Mouse (Mus musculus) urinary bladder, postnatal 4 days (tissue): ENCODE results near the gene Ubap1l.
A peak's percentile ranks its signal among the peaks of the same experiment; 100 is the strongest.

Experiments
- DNase-seq, 2 experiments: peaks; one replicate each; pipeline ENCODE4 v3.0.0; 2021 to 2022; ENCODE audit warnings: low spot score in 2 of 2

Ubap1l gene

GRCm38 (mm10) chr9:65374468-65375162 lies 13.8 kb downstream of the Ubap1l start:
- no peak for DNase-seq

- no peak for DNase-seq
These were observed 14.5 kb downstream of the Ubap1l start for GRCm38 (mm10) chr9:65375163-65375934.

- DNase-seq: no peak
These were observed 20.3 kb downstream of the Ubap1l start for GRCm38 (mm10) chr9:65381017-65381590.

- DNase-seq: no peak
These were observed 21.4 kb downstream of the Ubap1l start for GRCm38 (mm10) chr9:65382031-65382750.

- DNase-seq: no peak
These were observed 21.9 kb downstream of the Ubap1l start for GRCm38 (mm10) chr9:65382751-65383097.

GRCm38 (mm10) chr9:65384276-65384675 lies 23.4 kb downstream of the Ubap1l start:
- DNase-seq: no peak

GRCm38 (mm10) chr9:65386373-65387140 lies 25.7 kb downstream of the Ubap1l start:
- no peak for DNase-seq

- DNase-seq: no peak
These were observed 30.1 kb downstream of the Ubap1l start for GRCm38 (mm10) chr9:65390752-65391612.

GRCm38 (mm10) chr9:65391613-65391964 lies 30.7 kb downstream of the Ubap1l start, which contains the start of gene Kbtbd13:
Gene Kbtbd13 (minus strand): TSS chr9:65391652.
- DNase-seq: no peak

GRCm38 (mm10) chr9:65392638-65393364 lies 32.0 kb downstream of the Ubap1l start:
- no peak for DNase-seq

- no peak for DNase-seq
These were observed 32.8 kb downstream of the Ubap1l start for GRCm38 (mm10) chr9:65393606-65394005.

- DNase-seq: no peak
These were observed 33.5 kb downstream of the Ubap1l start for GRCm38 (mm10) chr9:65394360-65394759.

GRCm38 (mm10) chr9:65398279-65398678 lies 37.4 kb downstream of the Ubap1l start, which contains the start of gene Rasl12:
Gene Rasl12 (plus strand): TSS chr9:65398506.
- DNase-seq: peak in 1 of 2 experiments; percentile 69

- DNase-seq: no peak
These were observed 39.1 kb downstream of the Ubap1l start for GRCm38 (mm10) chr9:65399934-65400333.

GRCm38 (mm10) chr9:65404331-65405183 lies 43.7 kb downstream of the Ubap1l start:
- DNase-seq: peak; percentile 54 to 75

GRCm38 (mm10) chr9:65405184-65405449 lies 44.3 kb downstream of the Ubap1l start:
- no peak for DNase-seq

- no peak for DNase-seq
These were observed 46.5 kb downstream of the Ubap1l start for GRCm38 (mm10) chr9:65407327-65407726.

- no peak for DNase-seq
These were observed 47.0 kb downstream of the Ubap1l start for GRCm38 (mm10) chr9:65407861-65408260.

GRCm38 (mm10) chr9:65408871-65409295 lies 48.0 kb downstream of the Ubap1l start:
- DNase-seq: no peak
